Mouse (Mus musculus): ENCODE results near the gene Pigk. TPM values are rescaled to one million over a fixed set of nuclear protein-coding genes. Genes with fewer than 3 reads are reported as not detected.
"Not testable (repeated sequence)": the region's sequence is repeated elsewhere in the genome, so short reads cannot be mapped to it uniquely, and the experiment has no call there.

Gene Pigk
- polyA plus RNA-seq, 1 experiment from 2014 or later: 36.0 TPM

DNA sequence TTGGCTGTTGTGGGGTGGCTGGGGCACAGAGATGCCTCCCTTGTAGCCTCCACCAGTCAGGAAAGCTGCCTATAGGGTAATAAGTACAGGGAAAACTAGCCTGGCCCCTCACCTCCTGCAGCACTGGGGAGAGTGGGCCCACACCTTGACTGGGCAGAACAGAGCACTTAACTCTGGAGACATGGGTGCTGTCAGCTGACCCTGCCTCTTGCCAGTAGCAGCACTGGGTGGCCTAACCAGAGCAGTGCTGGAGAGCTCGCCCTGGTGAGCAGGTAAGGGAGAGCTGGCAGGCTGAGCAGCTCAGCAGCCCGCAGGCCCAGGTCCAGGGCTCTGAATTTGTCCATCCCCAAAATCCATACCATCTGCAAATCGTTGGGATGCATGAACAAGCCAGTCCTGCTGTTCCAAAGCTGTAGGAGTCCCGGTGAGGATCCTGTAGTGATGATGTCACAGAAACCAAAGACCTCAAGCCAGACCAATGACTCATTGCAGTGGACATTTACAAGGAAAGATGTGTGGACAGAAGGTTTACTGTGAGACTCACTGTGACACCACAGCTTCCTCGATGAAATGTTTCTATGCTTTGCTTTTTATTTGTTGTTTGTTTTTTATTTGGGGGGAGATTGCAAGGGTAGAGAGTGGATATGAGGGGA is 74.5 kb downstream of the Pigk start:
- H3K4me1 ChIP-seq; H3K27ac ChIP-seq (replicated peaks); H3K9me3 ChIP-seq (replicated peaks); H3K4me3 ChIP-seq; DNase-seq (ENCODE audit: low spot score); H3K27me3 ChIP-seq (ENCODE audit: low read depth, poor library complexity, severe bottlenecking): not testable (repeated sequence)
- WGBS: 87% methylated on average over 5 of the region's 5 CpGs
- peaks cover 13% of the 10 kb centered on the region for H3K36me3 ChIP-seq

DNA sequence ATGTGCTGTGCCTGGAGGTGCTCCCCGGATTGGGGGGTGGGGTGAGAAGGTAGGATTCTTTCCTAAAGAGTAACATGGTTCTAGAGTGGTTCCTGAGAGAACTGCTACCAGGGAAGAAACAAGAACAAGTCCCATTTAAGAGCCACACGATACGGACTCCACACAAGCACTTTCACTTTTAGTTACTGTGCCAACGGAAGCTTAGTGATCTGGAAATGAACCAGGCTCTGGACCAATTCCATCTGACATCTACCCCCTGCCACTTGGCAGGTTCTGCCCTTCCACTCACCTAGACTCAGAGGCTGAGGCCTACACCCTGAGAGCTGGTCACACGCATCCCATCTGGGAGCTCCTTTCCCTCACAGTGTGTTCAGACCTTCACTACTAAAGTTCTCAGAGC is 78.7 kb downstream of the Pigk start:
- no peaks in the 10 kb centered on the region for H3K27me3 ChIP-seq (ENCODE audit: low read depth, poor library complexity, severe bottlenecking)
- no peak overlapping the region for H3K27ac ChIP-seq (replicated peaks)
- H3K9me3 ChIP-seq (replicated peaks): no peaks in the 10 kb centered on the region
- peaks cover 6% of the 10 kb centered on the region for H3K36me3 ChIP-seq
- WGBS: 91% methylated on average over 5 of the region's 5 CpGs
- no peak overlapping the region for H3K4me3 ChIP-seq
- no peak for DNase-seq (ENCODE audit: low spot score)
- peaks cover 11% of the 10 kb centered on the region for H3K4me1 ChIP-seq

DNA sequence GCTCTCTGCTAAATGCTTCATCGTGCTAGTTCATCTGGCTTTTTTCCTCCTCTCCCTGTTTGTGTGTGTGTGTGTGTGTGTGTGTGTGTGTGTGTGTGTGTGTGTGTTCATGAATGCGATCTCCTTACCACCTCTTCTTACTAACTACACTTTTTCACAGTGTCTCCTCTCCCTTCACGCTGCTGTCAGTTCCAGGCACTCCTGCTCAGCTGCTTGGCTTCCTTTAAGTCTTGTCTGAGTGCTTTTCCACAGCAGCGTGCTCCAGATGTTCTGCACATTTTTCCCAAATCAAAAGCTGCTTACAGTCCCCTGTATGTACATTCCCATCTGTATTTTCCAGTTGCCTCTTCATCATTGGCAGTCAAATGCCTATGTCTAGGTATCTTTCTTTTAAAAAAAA is 79.1 kb downstream of the Pigk start:
- Histone ChIP-seq H3K27me3 (ENCODE audit: low read depth, poor library complexity, severe bottlenecking) (no peaks in the 10 kb centered on the region), H3K4me3 (no peak overlapping the region), H3K27ac (replicated peaks) (no peak overlapping the region), H3K4me1 (peaks cover 13% of the 10 kb centered on the region), H3K36me3 (peaks cover 2% of the 10 kb centered on the region), H3K9me3 (replicated peaks) (no peaks in the 10 kb centered on the region)
- DNase-seq (ENCODE audit: low spot score): no peak
- WGBS: 98% methylated on average over 4 of the region's 4 CpGs

DNA sequence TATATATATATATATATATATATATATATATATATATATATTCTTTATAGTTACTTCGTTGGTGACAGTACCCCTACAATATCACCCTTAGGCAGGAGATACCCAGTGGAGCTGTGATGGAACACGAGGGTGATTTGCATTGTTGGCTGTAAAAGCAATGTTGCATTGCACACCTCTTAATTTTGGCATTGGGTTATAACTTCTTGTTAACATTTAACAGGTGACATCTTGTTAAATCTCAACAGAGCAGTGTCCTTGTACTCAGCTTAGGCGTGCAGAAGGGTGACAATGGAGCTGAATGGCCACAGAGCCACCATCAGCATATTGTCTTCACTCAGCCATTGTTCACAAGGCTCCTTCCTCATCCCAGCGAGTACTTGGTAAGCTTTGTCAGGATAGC is 82.3 kb downstream of the Pigk start:
- Histone ChIP-seq H3K27me3 (ENCODE audit: low read depth, poor library complexity, severe bottlenecking) (no peaks in the 10 kb centered on the region), H3K27ac (replicated peaks) (no peak overlapping the region), H3K9me3 (replicated peaks) (no peaks in the 10 kb centered on the region; the same call in 1 of the 2 replicates), H3K4me1 (peaks cover 13% of the 10 kb centered on the region), H3K36me3 (no peaks in the 10 kb centered on the region), H3K4me3 (no peak overlapping the region)
- WGBS: 82% methylated on average over 4 of the region's 4 CpGs
- DNase-seq (ENCODE audit: low spot score): no peak

DNA sequence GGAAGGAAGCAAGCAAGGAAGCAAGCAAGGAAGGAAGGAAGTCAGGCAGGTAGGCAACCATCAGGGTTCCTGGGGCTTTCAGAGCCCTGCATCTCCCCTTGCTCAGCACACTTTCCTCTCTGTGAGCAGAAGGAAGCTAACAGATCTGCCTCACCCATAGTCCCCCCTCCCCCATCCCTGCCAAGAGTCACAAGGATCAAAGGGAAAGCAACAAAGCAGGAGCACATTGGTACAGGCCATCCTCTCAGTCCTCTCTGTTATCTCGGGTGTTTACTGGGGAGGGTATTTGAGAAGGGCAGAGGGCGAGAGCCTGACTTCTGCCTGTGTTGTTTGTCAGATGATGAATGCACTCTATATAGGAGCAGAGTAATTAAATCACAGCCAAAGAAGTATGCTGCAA is 83.5 kb downstream of the Pigk start:
- no peak overlapping the region for H3K27ac ChIP-seq (replicated peaks)
- 14% methylated on average over 2 of the region's 2 CpGs for WGBS

DNA sequence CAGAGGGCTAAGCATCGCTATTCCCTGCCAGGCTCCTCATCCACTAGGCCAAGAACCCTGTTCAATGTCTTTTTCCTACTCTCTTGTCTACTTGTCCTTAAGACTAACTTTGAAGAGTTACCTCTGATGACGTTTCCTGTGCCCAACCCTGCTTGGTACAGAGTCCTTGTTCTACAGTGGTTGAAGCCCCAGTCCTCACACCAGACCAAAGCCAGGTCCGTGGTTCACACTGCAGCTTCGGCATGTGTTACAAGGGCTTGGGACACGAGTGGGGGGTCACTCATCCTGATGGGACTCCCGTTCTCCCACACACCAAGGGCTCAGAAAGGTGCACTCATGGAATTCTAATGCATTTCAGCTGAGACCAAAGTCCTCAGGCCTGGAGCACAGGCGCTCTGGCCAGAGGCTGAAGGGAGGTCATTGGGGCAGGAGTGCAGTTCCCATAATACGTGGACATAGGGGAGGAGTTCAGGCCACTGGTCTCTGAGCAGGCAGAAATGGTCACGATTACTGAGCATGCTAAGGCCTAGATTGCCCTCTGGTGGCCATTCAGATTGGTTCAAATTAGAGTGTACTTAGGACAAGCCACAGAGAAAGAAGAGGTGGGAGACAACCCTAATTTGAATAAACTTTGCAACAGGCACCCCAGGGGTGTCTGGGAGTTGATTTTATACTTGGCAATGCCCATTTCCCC is 86.0 kb downstream of the Pigk start:
- Histone ChIP-seq H3K9me3 (replicated peaks) (no peaks in the 10 kb centered on the region; the same call in 1 of the 2 replicates), H3K4me3 (no peak overlapping the region), H3K27me3 (ENCODE audit: low read depth, poor library complexity, severe bottlenecking) (no peaks in the 10 kb centered on the region), H3K36me3 (no peaks in the 10 kb centered on the region), H3K4me1 (peaks cover 13% of the 10 kb centered on the region), H3K27ac (replicated peaks) (no peak overlapping the region)
- 83% methylated on average over 9 of the region's 9 CpGs for WGBS
- DNase-seq (ENCODE audit: low spot score): peak; percentile 17

More for the DNA sequence above, 83.5 kb downstream of the Pigk start:
- H3K36me3 ChIP-seq: no peaks in the 10 kb centered on the region
- H3K27me3 ChIP-seq (ENCODE audit: low read depth, poor library complexity, severe bottlenecking): no peaks in the 10 kb centered on the region
- H3K9me3 ChIP-seq (replicated peaks): no peaks in the 10 kb centered on the region; the same call in 1 of the 2 replicates
- peaks cover 13% of the 10 kb centered on the region for H3K4me1 ChIP-seq
- no peak overlapping the region for H3K4me3 ChIP-seq
- no peak for DNase-seq (ENCODE audit: low spot score)

DNA sequence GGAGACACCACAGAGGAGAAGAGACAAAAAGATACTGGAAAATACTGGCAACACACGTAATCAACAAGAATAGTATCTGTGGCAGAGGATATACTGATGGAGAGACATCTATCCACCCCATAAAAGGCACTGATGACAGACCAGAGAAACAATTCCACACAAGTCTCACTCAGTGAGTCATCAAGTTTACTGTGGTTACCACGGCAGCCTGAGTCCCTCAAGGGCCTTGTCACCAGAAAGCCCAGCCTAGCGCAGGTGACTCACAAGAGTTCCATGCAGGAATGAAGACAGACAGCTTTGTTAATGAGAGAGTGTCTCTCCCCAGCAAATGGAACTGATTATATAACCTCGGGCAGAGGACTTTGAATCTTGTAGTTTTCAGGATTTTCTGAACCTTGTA is 100.0 kb downstream of the Pigk start:
- no peak for DNase-seq (ENCODE audit: low spot score)

DNA sequence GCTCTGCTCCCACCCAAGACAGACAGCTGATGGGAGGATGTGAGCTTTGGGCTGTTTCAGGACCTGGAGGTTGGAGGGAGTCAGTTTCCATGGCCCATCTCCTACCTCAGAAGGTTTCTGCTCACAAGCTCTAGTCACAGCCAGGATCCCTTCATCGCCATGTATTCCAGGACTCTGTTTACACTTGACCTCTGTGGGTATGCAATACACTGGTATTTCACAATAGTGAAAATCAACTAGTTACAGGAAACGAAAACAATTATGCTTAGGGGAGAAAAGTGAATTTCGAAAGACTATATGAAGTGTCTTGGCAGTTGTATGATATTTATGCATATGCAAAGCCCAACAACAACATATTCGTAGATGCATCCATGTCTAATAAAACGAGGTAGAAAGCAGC is 101.2 kb downstream of the Pigk start:
- H3K27ac ChIP-seq (replicated peaks): no peak overlapping the region
- H3K4me3 ChIP-seq: no peak overlapping the region
- H3K9me3 ChIP-seq (replicated peaks): no peaks in the 10 kb centered on the region
- H3K36me3 ChIP-seq: no peaks in the 10 kb centered on the region
- 87% methylated on average over 5 of the region's 5 CpGs for WGBS
- H3K4me1 ChIP-seq: no peaks in the 10 kb centered on the region
- DNase-seq (ENCODE audit: low spot score): no peak
- H3K27me3 ChIP-seq (ENCODE audit: low read depth, poor library complexity, severe bottlenecking): no peaks in the 10 kb centered on the region

More for the DNA sequence above, 100.0 kb downstream of the Pigk start:
- Histone ChIP-seq H3K4me1 (no peaks in the 10 kb centered on the region), H3K27me3 (ENCODE audit: low read depth, poor library complexity, severe bottlenecking) (no peaks in the 10 kb centered on the region), H3K4me3 (no peak overlapping the region), H3K9me3 (replicated peaks) (no peaks in the 10 kb centered on the region), H3K36me3 (no peaks in the 10 kb centered on the region), H3K27ac (replicated peaks) (no peak overlapping the region)
- WGBS: 83% methylated on average over 4 of the region's 4 CpGs

DNA sequence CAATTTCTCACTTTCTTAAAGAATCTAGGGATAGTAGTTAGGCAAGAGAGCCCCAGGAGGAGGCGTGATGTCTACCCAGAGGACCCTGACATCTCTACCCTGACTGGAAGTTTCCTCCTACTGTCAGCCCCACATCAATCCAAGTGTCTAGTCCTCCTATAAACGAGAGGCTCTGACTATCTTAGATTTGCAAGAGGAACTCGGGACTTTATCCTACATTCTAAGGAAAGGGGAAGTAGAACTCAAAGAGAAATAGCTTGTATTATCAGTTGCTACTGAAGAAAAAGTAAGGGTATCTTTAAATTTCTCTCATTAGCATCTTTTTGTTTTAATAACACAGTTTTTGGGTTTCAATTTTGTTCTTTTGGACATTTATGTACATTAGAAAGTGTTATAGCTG is 106.5 kb downstream of the Pigk start:
- DNase-seq (ENCODE audit: low spot score): no peak
- no peaks in the 10 kb centered on the region for H3K27me3 ChIP-seq (ENCODE audit: low read depth, poor library complexity, severe bottlenecking)
- H3K4me3 ChIP-seq: no peak overlapping the region
- no peak overlapping the region for H3K27ac ChIP-seq (replicated peaks)
- no peaks in the 10 kb centered on the region for H3K4me1 ChIP-seq
- 75% methylated on average over 3 of the region's 3 CpGs for whole genome bisulfite sequencing
- no peaks in the 10 kb centered on the region for H3K9me3 ChIP-seq (replicated peaks)
- no peaks in the 10 kb centered on the region for H3K36me3 ChIP-seq

DNA sequence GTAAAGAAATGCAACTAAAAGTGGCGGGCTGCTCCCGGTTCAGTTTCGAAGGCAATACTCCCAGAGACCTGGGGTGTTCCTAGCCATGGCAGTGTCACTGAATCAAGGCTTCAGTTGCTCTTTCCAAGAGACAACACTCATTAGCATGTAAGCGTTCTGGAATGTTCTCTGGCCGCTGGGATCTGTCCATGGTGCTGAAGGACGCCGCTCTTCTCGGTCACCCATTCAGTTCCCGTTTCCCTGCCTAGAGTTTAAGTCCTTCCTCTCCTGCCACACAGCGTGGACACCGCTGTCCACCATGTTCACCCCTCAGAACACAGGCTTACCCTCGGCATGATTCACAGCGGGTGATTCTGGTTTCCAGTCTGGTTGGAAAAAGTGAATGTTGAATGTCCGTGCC is 107.3 kb downstream of the Pigk start:
- Histone ChIP-seq H3K27me3 (ENCODE audit: low read depth, poor library complexity, severe bottlenecking) (no peaks in the 10 kb centered on the region), H3K4me1 (no peaks in the 10 kb centered on the region), H3K9me3 (replicated peaks) (no peaks in the 10 kb centered on the region), H3K27ac (replicated peaks) (no peak overlapping the region), H3K36me3 (no peaks in the 10 kb centered on the region), H3K4me3 (no peak overlapping the region)
- 65% methylated on average over 14 of the region's 14 CpGs for WGBS
- DNase-seq (ENCODE audit: low spot score): peak; percentile 56

DNA sequence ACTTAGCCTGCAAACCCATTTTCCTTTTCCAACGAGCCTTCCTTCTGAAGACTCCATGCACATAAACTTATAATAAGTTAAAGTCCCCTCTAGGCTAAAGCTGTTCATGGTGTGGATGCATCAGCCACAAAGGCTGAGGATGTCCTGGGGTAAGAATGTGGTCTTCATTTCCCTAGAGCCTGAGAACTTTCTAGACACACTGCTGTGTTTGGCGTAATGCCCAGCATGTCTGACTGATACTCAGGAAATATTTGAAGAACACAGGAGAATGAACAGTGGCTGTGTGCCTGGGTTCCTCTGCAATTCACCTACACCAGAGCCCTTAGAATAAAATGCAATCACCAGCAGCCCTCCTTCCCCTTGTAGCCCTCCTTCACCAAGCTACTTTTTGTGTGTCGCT is 117.5 kb downstream of the Pigk start:
- no peak for DNase-seq (ENCODE audit: low spot score)
- Histone ChIP-seq H3K4me3 (no peak overlapping the region), H3K36me3 (no peaks in the 10 kb centered on the region), H3K9me3 (replicated peaks) (0 out of 2 replicates have a peak, but pooled peaks cover 3% of the 10 kb centered on the region), H3K27ac (replicated peaks) (no peak overlapping the region), H3K27me3 (ENCODE audit: low read depth, poor library complexity, severe bottlenecking) (no peaks in the 10 kb centered on the region), H3K4me1 (peaks cover 7% of the 10 kb centered on the region)
- WGBS: 93% methylated on average over 3 of the region's 3 CpGs

DNA sequence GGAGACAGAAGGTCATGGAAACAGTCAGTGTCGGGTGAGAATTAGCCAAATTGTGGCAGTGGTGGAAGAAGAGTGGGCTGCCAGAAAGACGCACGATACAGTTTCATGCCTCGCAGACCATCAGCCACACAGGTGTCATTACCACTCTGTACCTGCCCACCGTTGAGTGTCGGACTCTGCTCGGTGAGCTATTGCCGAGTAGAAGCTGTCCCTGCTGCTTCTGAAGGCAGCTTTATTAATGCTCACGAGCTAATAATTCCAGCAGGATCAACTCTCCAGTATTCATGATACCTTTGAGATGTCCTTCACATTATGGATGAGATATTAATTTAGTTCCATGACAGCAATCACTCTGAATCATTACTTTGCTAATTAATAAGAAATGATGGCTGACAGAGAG is 118.1 kb downstream of the Pigk start:
- Histone ChIP-seq H3K9me3 (replicated peaks) (0 out of 2 replicates have a peak, but pooled peaks cover 3% of the 10 kb centered on the region), H3K4me1 (peaks cover 7% of the 10 kb centered on the region), H3K27ac (replicated peaks) (no peak overlapping the region), H3K27me3 (ENCODE audit: low read depth, poor library complexity, severe bottlenecking) (no peaks in the 10 kb centered on the region), H3K36me3 (no peaks in the 10 kb centered on the region), H3K4me3 (no peak overlapping the region)
- WGBS: 88% methylated on average over 9 of the region's 9 CpGs
- DNase-seq (ENCODE audit: low spot score): no peak

DNA sequence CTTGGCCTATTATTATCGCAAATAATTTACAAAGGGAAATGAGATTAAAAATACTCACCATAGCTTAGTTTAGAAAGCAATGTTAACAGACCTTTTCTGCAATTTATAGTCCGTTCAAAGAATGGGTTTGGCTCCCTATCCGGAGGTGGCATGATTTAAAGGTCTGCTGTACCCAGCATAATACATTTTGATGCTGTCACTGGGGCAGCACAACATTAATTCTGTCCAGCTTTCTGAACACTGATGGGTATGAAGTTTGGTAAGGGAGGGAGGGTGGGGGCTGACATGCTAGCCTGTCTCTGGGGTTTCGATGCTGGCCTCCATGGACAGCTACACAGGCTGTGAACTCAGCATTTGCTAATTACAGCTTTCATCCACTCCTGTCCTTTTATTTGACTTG is 118.5 kb downstream of the Pigk start:
- Histone ChIP-seq H3K36me3 (no peaks in the 10 kb centered on the region), H3K9me3 (replicated peaks) (0 out of 2 replicates have a peak, but pooled peaks cover 3% of the 10 kb centered on the region), H3K27ac (replicated peaks) (no peak overlapping the region), H3K27me3 (ENCODE audit: low read depth, poor library complexity, severe bottlenecking) (no peaks in the 10 kb centered on the region), H3K4me3 (no peak overlapping the region), H3K4me1 (peaks cover 7% of the 10 kb centered on the region)
- WGBS: 96% methylated on average over 4 of the region's 4 CpGs
- no peak for DNase-seq (ENCODE audit: low spot score)

Data from midbrain, embryonic 10.5 days (tissue).